Mouse (Mus musculus) testis, adult 2 months (tissue): ENCODE measurements around the gene Phactr3. TPM values are rescaled to one million over a fixed set of nuclear protein-coding genes. Genes with fewer than 3 reads are reported as not detected.

Source experiments
- H3K27ac ChIP-seq: fragments of 200-500 bp; 2 replicates; pipeline ENCODE4 v1.5.1; 2012; ENCODE audit warnings: low read depth, low read length; ENCODE audit not compliant: control insufficient read depth, insufficient read depth
- H3K27me3 ChIP-seq: fragments of 200-500 bp; 2 replicates; pipeline ENCODE4 v1.6.1; 2012; ENCODE audit warnings: mild to moderate bottlenecking, low read length, moderate library complexity; ENCODE audit not compliant: control insufficient read depth, insufficient read depth
- H3K36me3 ChIP-seq: fragments of 200-500 bp; 2 replicates; pipeline ENCODE4 v1.6.1; 2012; ENCODE audit warnings: mild to moderate bottlenecking, low read length; ENCODE audit not compliant: control insufficient read depth, insufficient read depth
- H3K4me1 ChIP-seq: fragments of 200-500 bp; 2 replicates; pipeline ENCODE4 v1.6.1; 2012; ENCODE audit warnings: low read length; ENCODE audit not compliant: control insufficient read depth, insufficient read depth
- H3K4me3 ChIP-seq: fragments of 200-500 bp; 2 replicates; pipeline ENCODE4 v1.5.1; 2012; ENCODE audit warnings: low read depth, mild to moderate bottlenecking, low read length, moderate library complexity, mixed read lengths; ENCODE audit not compliant: control insufficient read depth
- CTCF ChIP-seq: fragments of 200-500 bp; IDR thresholded peaks from 2 replicates; pipeline ENCODE4 v1.5.1; 2012; ENCODE audit warnings: low read depth, mild to moderate bottlenecking, inconsistent platforms, low read length, moderate library complexity; ENCODE audit not compliant: control insufficient read depth, insufficient read depth, insufficient replicate concordance
- POLR2A ChIP-seq: fragments of 200-500 bp; IDR thresholded peaks from 2 replicates; pipeline ENCODE4 v1.6.1; 2012; ENCODE audit warnings: low read depth, mild to moderate bottlenecking, inconsistent platforms, low read length, moderate library complexity; ENCODE audit not compliant: control insufficient read depth
- polyA plus RNA-seq: library from polyadenylated mRNA; depleted of rRNA; stranded (reverse); fragments of >200 nt; gene quantifications from 2 replicates; pipeline ENCODE4 v1.2.3, GENCODE M21; 2012

Gene Phactr3
- polyA plus RNA-seq, 1 experiment: 8.2 TPM

DNA sequence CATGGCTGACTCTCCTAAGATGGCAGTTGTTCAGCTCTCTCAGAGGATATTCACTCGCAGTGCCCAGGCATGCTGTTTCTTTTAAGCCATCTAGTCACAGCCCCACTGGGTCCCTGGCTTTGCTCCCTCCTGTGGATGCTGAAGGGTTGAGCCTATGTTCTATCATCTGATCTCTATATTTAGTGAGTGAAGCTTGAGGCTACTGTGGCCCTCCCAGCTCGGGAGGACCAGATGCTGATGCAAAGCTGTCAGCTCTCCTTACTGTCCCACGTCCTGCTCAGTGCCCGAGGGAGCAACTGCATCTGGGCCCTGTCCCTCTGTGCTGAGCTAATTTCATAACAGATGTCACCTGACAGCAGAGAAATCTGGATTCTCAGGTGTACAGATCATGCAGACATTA lies 153.6 kb downstream of the Phactr3 start:
- TF ChIP-seq POLR2A: no peak
- TF ChIP-seq CTCF: no peak
- Histone ChIP-seq H3K4me1 (no peaks in the 10 kb centered on the region), H3K27ac (no peak overlapping the region), H3K36me3 (no peaks in the 10 kb centered on the region), H3K4me3 (no peak overlapping the region), H3K27me3 (no peaks in the 10 kb centered on the region)

DNA sequence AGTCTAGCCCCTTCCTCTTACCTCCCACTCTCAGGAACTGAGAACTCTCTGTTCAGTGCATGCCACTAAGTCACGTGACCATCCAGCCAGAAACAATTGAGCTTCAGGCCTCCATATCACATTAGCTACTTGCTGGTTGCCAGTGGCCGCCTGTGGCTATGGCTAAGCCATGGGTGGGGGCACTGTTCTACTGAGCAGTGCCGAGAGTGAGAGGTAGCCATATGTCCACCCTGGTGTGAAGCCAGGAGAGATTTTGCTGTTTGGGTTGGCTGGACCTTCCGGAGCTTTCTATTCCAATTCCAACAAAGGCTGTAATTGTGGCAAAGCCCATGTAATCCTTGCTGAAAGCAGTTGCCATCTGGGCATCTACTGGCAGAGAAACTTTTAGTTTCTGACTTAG lies 155.4 kb downstream of the Phactr3 start:
- H3K27me3 ChIP-seq: no peaks in the 10 kb centered on the region
- TF ChIP-seq CTCF (no peak), POLR2A (no peak)
- no peaks in the 10 kb centered on the region for H3K4me1 ChIP-seq
- no peak overlapping the region for H3K4me3 ChIP-seq
- no peaks in the 10 kb centered on the region for H3K36me3 ChIP-seq
- no peak overlapping the region for H3K27ac ChIP-seq

DNA sequence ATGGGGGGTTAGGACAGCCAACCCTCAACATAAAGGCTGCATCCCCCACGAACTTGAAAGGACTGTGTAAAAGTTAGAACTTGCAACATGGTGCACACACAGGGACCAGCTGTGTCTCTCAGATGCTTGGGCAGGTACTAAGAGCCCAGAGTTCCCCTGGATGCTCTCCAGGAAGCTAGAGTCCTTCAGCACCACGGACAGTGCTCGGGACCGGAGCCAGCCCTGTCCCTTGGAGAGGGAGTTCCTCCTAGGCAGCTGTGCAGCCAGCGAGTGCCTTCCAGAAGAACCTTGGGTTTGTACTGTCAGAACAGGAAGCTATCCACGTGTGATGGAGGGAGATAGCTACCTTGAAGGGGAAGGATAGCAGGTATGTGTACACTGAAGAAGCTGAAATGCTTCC lies 158.4 kb downstream of the Phactr3 start:
- Histone ChIP-seq H3K27ac (no peak overlapping the region), H3K27me3 (no peaks in the 10 kb centered on the region), H3K4me3 (no peak overlapping the region), H3K4me1 (no peaks in the 10 kb centered on the region), H3K36me3 (no peaks in the 10 kb centered on the region)
- TF ChIP-seq CTCF (no peak), POLR2A (no peak)

DNA sequence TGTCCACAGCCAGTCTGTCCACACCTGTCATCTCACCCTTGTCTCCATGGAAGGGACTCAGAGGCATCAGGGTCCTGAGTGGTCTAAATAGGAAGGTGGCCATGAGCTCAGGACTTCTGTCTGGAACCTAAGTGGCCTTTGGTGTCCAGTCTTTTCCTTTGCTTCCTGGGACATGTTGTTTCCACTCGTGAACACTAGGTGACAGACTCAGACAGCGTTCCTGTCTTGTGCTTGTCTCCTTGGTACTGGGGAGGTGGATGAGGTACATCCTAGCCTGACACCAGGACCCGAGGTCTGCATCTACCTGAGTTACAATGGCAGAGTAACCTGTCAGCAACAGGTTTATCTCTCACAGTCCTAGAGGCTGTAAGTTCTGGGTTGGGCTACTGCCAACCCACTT lies 162.4 kb downstream of the Phactr3 start:
- H3K27me3 ChIP-seq: no peaks in the 10 kb centered on the region
- H3K4me1 ChIP-seq: no peaks in the 10 kb centered on the region
- TF ChIP-seq POLR2A (no peak), CTCF (no peak; the same call in 1 of the 2 replicates)

DNA sequence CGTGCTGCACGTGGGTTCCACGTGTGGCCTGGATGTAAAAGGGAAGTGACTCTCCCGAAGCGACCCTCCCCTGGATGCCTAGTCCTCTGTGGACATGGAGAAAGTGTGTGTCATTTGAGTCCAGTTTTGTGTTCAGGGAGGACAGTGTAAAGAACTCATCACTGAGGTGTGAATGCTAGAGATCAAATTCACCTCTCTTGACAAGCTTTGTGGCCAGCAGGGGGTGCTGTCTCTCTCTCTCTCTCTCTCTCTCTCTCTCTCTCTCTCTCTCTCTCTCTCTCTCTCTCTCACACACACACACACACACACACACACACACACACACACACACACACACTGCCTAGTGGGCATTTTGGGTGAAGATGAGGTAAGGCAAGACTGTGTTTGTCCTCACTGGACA lies 168.5 kb downstream of the Phactr3 start:
- Histone ChIP-seq H3K36me3 (no peaks in the 10 kb centered on the region), H3K4me1 (no peaks in the 10 kb centered on the region), H3K27me3 (no peaks in the 10 kb centered on the region), H3K27ac (no peak overlapping the region), H3K4me3 (no peak overlapping the region)
- peak; percentile 13; the same call in 1 of the 2 replicates for TF ChIP-seq CTCF
- no peak for TF ChIP-seq POLR2A

More for the DNA sequence above, 162.4 kb downstream of the Phactr3 start:
- Histone ChIP-seq H3K4me3 (no peak overlapping the region), H3K36me3 (no peaks in the 10 kb centered on the region), H3K27ac (no peak overlapping the region)

DNA sequence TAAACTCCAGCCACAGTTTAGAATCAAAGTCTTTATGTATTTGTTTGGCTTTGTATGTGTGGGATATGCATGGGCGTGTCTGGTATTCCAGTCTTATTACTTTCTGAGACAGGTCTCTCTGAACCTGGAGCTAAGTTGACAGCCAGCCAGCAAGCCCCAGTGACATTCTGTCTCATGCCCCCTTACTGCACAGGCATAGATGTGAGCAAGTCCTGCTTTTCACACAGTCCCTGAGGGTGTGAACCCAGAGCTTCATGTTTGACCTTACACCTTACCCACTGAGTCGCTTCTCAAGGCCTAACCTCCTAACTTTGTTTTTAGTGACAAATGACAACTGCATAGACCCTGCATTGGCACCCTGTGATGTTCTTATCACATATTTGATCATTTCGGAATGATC lies 169.9 kb downstream of the Phactr3 start:
- no peaks in the 10 kb centered on the region for H3K27me3 ChIP-seq
- no peaks in the 10 kb centered on the region for H3K4me1 ChIP-seq
- no peaks in the 10 kb centered on the region for H3K36me3 ChIP-seq
- TF ChIP-seq CTCF: no peak
- no peak for TF ChIP-seq POLR2A
- H3K4me3 ChIP-seq: no peak overlapping the region
- no peak overlapping the region for H3K27ac ChIP-seq

DNA sequence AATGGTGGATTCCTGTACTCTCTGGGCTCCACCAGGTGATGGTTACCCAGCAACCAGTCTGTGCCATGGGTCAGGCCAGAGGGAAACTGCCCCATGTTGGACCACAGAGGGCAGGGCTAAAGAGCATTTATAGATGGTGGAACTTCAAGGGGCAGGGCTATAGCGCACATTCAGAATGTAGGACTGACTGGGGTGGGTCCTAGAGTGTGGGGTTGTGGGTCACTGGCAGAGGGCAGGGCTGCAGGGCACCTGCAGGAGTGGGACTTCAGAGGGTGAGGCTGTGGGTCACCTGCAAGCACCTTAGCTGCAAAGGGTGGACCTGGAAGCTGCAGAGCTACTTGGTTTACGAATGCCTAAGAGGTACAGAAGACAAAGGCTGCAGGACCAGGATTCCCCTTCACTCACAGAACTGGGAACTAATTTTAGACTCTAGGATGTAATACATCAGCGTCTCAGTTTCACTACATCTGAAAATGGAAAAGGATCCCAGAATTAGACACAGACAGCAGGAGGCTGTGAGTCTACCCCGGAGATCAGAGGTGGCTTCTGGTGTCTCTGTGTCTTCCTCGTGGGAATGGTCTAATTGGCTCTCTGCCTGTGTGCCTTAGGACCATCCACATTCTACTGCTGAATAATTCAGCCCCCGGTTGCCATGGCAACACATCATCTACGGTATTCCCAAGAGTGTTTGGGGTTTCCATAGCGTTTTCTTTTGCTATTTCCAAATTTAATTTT lies 184.8 kb downstream of the Phactr3 start:
- TF ChIP-seq CTCF (no peak), POLR2A (no peak)
- no peak overlapping the region for H3K4me3 ChIP-seq
- H3K36me3 ChIP-seq: no peaks in the 10 kb centered on the region
- H3K27ac ChIP-seq: no peak overlapping the region
- no peaks in the 10 kb centered on the region for H3K4me1 ChIP-seq
- H3K27me3 ChIP-seq: no peaks in the 10 kb centered on the region

DNA sequence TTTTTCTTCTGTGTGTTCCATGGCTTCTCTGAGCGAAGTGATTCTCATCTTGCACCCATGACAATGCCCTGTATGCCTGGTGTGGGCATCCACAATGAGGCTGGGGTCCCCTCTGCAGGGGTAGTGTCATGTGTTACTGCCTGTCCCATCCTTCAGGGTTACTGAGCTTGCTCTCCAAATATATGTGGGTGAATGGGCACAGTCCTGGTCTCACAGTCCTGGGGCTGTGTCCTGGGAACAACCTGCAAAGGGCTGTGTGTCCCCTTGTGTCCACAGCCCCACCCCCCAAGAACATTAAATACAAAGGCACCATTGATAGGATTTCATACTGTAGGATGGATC lies 185.4 kb downstream of the Phactr3 start:
- Histone ChIP-seq H3K4me3 (no peak overlapping the region), H3K27ac (no peak overlapping the region), H3K27me3 (no peaks in the 10 kb centered on the region), H3K4me1 (no peaks in the 10 kb centered on the region), H3K36me3 (no peaks in the 10 kb centered on the region)
- TF ChIP-seq POLR2A: no peak
- no peak for TF ChIP-seq CTCF
